Mouse (Mus musculus): ENCODE measurements around the gene Rab30. TPM values are rescaled to one million over a fixed set of nuclear protein-coding genes. Genes with fewer than 3 reads are reported as not detected.

Rab30 gene
- polyA plus RNA-seq, 1 experiment from 2014 or later = 28.8 TPM

DNA sequence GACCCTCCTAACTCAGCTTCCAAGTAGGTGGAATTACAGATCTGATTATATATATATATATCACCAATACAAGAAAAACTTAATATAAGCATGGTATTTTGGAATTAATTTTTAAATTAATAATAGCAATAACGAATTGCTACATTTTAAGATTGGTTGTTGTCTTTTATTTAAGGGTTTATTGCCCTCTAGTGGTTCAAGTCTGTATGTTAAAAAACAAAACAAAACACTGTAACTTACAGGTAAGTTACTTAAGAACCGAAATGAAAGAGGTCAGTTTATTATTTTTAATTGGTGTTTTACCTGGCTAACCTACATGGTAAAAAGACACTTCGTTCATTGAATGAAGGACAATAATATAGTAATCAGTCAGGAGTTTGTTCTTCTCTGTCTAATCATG, 128.8 kb downstream of the Rab30 start:
- Histone ChIP-seq H3K36me3 (replicated peaks; ENCODE audit: insufficient read depth, low read length) (0 out of 2 replicates have a peak, but pooled peaks cover 5% of the 10 kb centered on the region), H3K4me1 (ENCODE audit: insufficient read depth) (no peaks in the 10 kb centered on the region; the same call in 1 of the 2 replicates), H3K9me3 (ENCODE audit: low read length) (no peaks in the 10 kb centered on the region), H3K4me2 (ENCODE audit: low read depth, low read length) (no peak overlapping the region), H3K27me3 (ENCODE audit: insufficient read depth, low read length) (no peaks in the 10 kb centered on the region), H3K9ac (replicated peaks) (no peak overlapping the region), H3K27ac (ENCODE audit: low read depth) (no peak overlapping the region), H3K4me3 (ENCODE audit: low read depth, low read length) (no peak overlapping the region)
- ATAC-seq (no peak), DNase-seq (no peak)
- WGBS (ENCODE audit: insufficient replicate concordance) = 71% methylated on average over 3 of the region's 3 CpGs
- peak; percentile 45 for TF ChIP-seq CTCF (IDR thresholded peaks at IDR 0.05; ENCODE audit: low read depth)
- no peak for TF ChIP-seq EP300 (IDR thresholded peaks at IDR 0.05; ENCODE audit: low read depth)

DNA sequence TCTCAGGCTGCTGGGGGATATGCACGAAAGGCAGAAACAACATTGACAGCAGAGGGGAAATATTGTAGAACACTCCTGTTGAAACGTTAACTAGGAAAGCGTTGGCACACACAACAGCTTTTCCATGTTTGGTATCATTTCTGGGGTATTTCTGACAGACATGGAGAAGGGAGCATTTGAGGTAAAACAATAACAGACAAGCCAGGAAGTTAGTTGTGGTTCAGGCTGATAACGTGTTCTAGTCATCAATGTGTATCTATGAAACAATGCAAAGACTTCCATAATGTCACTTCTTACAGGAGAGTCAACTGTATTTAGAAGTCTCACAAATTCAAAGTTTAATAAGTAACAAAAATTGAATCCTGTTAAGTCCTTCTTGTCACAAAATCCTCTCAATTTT, 130.2 kb downstream of the Rab30 start:
- no peak for TF ChIP-seq EP300 (IDR thresholded peaks at IDR 0.05; ENCODE audit: low read depth)
- TF ChIP-seq CTCF (IDR thresholded peaks at IDR 0.05; ENCODE audit: low read depth) = no peak
- Histone ChIP-seq H3K9me3 (ENCODE audit: low read length) (no peaks in the 10 kb centered on the region), H3K27ac (ENCODE audit: low read depth) (no peak overlapping the region), H3K4me2 (ENCODE audit: low read depth, low read length) (no peak overlapping the region), H3K27me3 (ENCODE audit: insufficient read depth, low read length) (no peaks in the 10 kb centered on the region), H3K4me1 (ENCODE audit: insufficient read depth) (peaks cover 11% of the 10 kb centered on the region), H3K36me3 (replicated peaks; ENCODE audit: insufficient read depth, low read length) (0 out of 2 replicates have a peak, but pooled peaks cover 4% of the 10 kb centered on the region), H3K4me3 (ENCODE audit: low read depth, low read length) (no peak overlapping the region), H3K9ac (replicated peaks) (no peak overlapping the region)
- DNase-seq (no peak), ATAC-seq (no peak)
- whole genome bisulfite sequencing (ENCODE audit: insufficient replicate concordance) = 67% methylated on average over 4 of the region's 4 CpGs

DNA sequence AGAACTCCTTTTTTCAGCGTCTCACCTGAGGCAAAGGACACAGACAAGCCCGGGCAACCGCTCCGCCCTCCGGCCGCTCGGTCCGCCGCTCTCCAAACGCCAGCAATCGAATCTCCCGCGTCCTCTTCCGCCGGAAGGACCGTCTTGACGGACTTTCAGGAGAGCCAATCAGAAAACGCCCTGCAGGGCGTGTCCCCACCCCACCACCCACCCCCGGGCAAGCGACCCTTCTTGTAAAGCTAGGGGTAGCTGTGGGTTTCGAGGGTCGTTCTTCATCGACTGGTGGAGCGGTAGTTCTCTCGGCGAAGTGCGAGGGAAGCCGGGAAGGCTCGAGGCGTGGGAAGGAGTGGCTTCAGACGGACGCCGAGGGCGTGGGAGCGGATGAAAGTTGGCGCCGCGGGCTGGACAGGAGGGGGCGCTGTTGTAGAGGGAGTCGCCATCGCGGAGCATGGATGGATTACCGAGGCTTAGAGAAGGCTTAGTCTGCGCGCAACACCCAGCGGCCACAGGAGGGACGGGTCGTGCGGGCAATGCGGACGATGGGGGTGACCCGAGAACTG, 132.8 kb downstream of the Rab30 start, which contains the start of the genes Ddias and Prcp:
Ddias (minus strand) TSS at position 132 of the 560 bp plus-strand sequence.
Prcp (plus strand) TSS at position 355 of the 560 bp plus-strand sequence.
- Histone ChIP-seq H3K36me3 (replicated peaks; ENCODE audit: insufficient read depth, low read length) (no peaks in the 10 kb centered on the region), H3K9me3 (ENCODE audit: low read length) (no peaks in the 10 kb centered on the region), H3K4me2 (ENCODE audit: low read depth, low read length) (peak within 1 kb of the TSS; percentile 73), H3K27ac (ENCODE audit: low read depth) (peak within 1 kb of the TSS; percentile 93), H3K9ac (replicated peaks) (peak within 1 kb of the TSS; percentile 83), H3K4me1 (ENCODE audit: insufficient read depth) (peaks cover 23% of the 10 kb centered on the region), H3K27me3 (ENCODE audit: insufficient read depth, low read length) (no peaks in the 10 kb centered on the region), H3K4me3 (ENCODE audit: low read depth, low read length) (peak within 1 kb of the TSS; percentile 63)
- DNase-seq (peak; percentile 96), ATAC-seq (peak; percentile 84)
- TF ChIP-seq CTCF (IDR thresholded peaks at IDR 0.05; ENCODE audit: low read depth) (peak; percentile 100), EP300 (IDR thresholded peaks at IDR 0.05; ENCODE audit: low read depth) (no peak; the same call in 1 of the 2 replicates)
- under 1% methylated on average over 53 of the region's 53 CpGs for WGBS (ENCODE audit: insufficient replicate concordance)

DNA sequence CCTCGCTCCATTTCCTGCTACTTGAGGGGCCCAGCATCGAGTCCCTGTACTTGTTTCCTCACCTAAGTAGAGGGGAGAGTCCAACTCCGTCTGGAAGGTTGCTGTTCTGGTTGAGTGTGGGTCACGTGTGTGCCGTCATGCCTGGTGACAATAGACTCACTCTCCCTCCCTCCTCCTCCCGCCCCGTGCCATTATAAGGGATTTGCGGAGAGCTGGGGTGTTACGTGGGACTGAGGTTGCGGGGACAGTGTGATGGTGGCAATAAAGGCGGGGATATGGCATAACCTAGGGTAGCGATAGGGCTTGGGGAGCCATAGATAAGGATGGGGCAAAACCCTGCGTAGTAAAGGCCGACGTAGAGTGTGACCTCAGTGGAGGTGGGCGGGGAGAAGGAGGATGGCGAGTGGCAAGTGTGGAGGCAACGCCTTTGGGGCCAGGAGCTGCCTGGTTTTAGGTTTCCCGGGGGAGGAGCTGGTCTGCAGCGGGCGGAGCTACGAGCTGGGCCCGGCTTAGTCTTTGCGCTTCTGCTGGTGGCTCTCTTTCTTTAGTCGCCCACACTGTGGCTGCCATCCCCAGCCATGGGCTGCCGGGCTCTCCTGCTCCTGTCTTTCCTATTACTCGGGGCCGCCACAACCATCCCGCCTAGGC, 133.5 kb downstream of the Rab30 start:
- TF ChIP-seq CTCF (IDR thresholded peaks at IDR 0.05; ENCODE audit: low read depth) (no peak), EP300 (IDR thresholded peaks at IDR 0.05; ENCODE audit: low read depth) (no peak)
- peak; percentile 86 for ATAC-seq
- peaks cover 25% of the 10 kb centered on the region for H3K4me1 ChIP-seq (ENCODE audit: insufficient read depth)

DNA sequence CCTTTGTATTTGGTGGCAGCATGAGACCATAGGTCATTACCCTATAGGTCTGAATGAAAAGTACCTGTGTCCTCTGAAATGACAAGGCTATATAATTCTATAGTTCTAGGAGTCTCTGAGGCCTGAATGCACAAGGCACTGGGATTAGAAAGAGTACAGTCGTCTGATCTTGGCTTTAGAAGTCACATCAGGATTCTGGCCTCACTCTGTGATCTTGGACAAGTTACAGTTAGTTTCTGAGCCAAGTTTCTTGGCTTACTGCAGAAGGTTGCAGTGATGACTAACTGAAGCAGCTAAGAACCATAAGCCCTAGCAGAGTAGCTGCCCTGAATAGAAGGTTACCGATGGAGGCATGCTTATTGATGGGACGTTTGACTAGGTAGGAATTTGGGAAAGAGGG, 134.7 kb downstream of the Rab30 start:
- WGBS (ENCODE audit: insufficient replicate concordance) = 25% methylated on average over 3 of the region's 3 CpGs
- Histone ChIP-seq H3K9ac (replicated peaks) (peak overlapping the region; percentile 83), H3K27ac (ENCODE audit: low read depth) (peak overlapping the region; percentile 93), H3K4me2 (ENCODE audit: low read depth, low read length) (peak overlapping the region; percentile 73), H3K36me3 (replicated peaks; ENCODE audit: insufficient read depth, low read length) (no peaks in the 10 kb centered on the region; the same call in 1 of the 2 replicates), H3K4me1 (ENCODE audit: insufficient read depth) (peaks cover 31% of the 10 kb centered on the region), H3K9me3 (ENCODE audit: low read length) (no peaks in the 10 kb centered on the region), H3K27me3 (ENCODE audit: insufficient read depth, low read length) (no peaks in the 10 kb centered on the region), H3K4me3 (ENCODE audit: low read depth, low read length) (peak overlapping the region; percentile 63)
- TF ChIP-seq EP300 (IDR thresholded peaks at IDR 0.05; ENCODE audit: low read depth) (no peak), CTCF (IDR thresholded peaks at IDR 0.05; ENCODE audit: low read depth) (no peak)
- DNase-seq (no peak), ATAC-seq (no peak)

More for the DNA sequence above, 133.5 kb downstream of the Rab30 start:
- 0% methylated on average over 27 of the region's 29 CpGs for WGBS (ENCODE audit: insufficient replicate concordance)
- Histone ChIP-seq H3K27me3 (ENCODE audit: insufficient read depth, low read length) (no peaks in the 10 kb centered on the region), H3K9ac (replicated peaks) (peak overlapping the region; percentile 83), H3K4me2 (ENCODE audit: low read depth, low read length) (peak overlapping the region; percentile 73), H3K27ac (ENCODE audit: low read depth) (peak overlapping the region; percentile 93), H3K36me3 (replicated peaks; ENCODE audit: insufficient read depth, low read length) (no peaks in the 10 kb centered on the region), H3K4me3 (ENCODE audit: low read depth, low read length) (peak overlapping the region; percentile 63), H3K9me3 (ENCODE audit: low read length) (no peaks in the 10 kb centered on the region)
- peak; percentile 93 for DNase-seq

DNA sequence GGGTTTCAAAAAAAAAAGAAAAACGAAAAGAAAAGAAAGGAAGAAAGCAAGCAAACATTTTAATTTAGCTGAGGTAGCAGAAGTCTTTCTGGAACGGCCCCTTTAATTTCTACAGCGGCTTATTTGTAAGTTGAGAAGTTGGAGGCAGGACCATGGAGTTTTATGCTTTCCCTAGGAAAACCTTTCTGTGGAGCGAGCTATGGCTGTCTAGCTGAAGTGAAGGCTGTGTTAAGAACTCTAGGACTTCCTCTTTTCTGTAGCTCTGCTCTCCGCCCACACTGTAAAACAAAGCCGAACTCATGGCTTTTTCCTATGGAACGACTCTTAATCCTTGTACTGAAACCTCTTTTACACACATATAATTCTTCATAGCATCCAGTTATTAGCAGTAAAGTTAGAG, 135.1 kb downstream of the Rab30 start:
- no peak for DNase-seq

More for the DNA sequence above, 135.1 kb downstream of the Rab30 start:
- peak overlapping the region; percentile 73 for H3K4me2 ChIP-seq (ENCODE audit: low read depth, low read length)
- H3K9me3 ChIP-seq (ENCODE audit: low read length) = no peaks in the 10 kb centered on the region
- no peaks in the 10 kb centered on the region for H3K27me3 ChIP-seq (ENCODE audit: insufficient read depth, low read length)
- peak overlapping the region; percentile 50 for H3K9ac ChIP-seq (replicated peaks)
- H3K36me3 ChIP-seq (replicated peaks; ENCODE audit: insufficient read depth, low read length) = no peaks in the 10 kb centered on the region; the same call in 1 of the 2 replicates
- peaks cover 31% of the 10 kb centered on the region for H3K4me1 ChIP-seq (ENCODE audit: insufficient read depth)
- 26% methylated on average over 7 of the region's 7 CpGs for WGBS (ENCODE audit: insufficient replicate concordance)
- TF ChIP-seq EP300 (IDR thresholded peaks at IDR 0.05; ENCODE audit: low read depth) (no peak), CTCF (IDR thresholded peaks at IDR 0.05; ENCODE audit: low read depth) (no peak)
- ATAC-seq = no peak
- peak overlapping the region; percentile 63 for H3K4me3 ChIP-seq (ENCODE audit: low read depth, low read length)
- peak overlapping the region; percentile 23; the same call in 1 of the 2 replicates for H3K27ac ChIP-seq (ENCODE audit: low read depth)

All from liver, postnatal 0 days (tissue).